Mouse (Mus musculus) olfactory bulb, adult 2 months (tissue): ENCODE results near the gene Perp.

Experiments used
- CTCF ChIP-seq: fragments of 200-500 bp; IDR thresholded peaks from 2 replicates; pipeline ENCODE4 v1.5.1; 2012; ENCODE audit warnings: low read depth, mild to moderate bottlenecking, low read length, moderate library complexity; ENCODE audit not compliant: insufficient read depth
- POLR2A ChIP-seq: fragments of 200-500 bp; IDR thresholded peaks from 2 replicates; pipeline ENCODE4 v1.6.1; 2012; ENCODE audit warnings: mild to moderate bottlenecking, low read depth, low read length, moderate library complexity; ENCODE audit not compliant: insufficient read depth

- TF ChIP-seq CTCF (no peak), POLR2A (no peak)
Observed at GRCm38 (mm10) chr10:18845711-18846110, 891 bp downstream of the Perp start.
